Mouse (Mus musculus) left cerebral cortex, adult 6 months (tissue): ENCODE measurements around the gene 2210418O10Rik. TPM values are rescaled to one million over a fixed set of nuclear protein-coding genes. Genes with fewer than 3 reads are reported as not detected.

ENCODE experiments used
- long read RNA-seq, 2 experiments: library from polyadenylated mRNA; unstranded; transcript quantifications; one replicate each; pipeline ENCODE4 v2.0.0; 2019 to 2020
- polyA plus RNA-seq: library from polyadenylated mRNA; unstranded; fragments of <200 nt; fragmentation: Nextera tagmentation; gene quantifications from 2 replicates; pipeline ENCODE4 v1.2.3, GENCODE M21; 2021

2210418O10Rik gene
- 5.1 and 6.3 TPM in 2 replicates for polyA plus RNA-seq
- long read RNA-seq, experiment 1, transcript 2210418O10Rik-201 (5 exons, 3,823 nt): major isoform, 8 of 44 reads
- long read RNA-seq, experiment 1, partial matches to known transcripts: 18 of 44 reads
- long read RNA-seq, experiment 1, other reads (novel, unspliced or antisense): 16 of 44 reads
- long read RNA-seq, experiment 2, partial matches to known transcripts: 3 of 14 reads
- long read RNA-seq, experiment 2, other reads (novel, unspliced or antisense): 9 of 14 reads

GRCm38 (mm10) chr2:176226269-176226668 is at the start of gene 2210418O10Rik:
Gene 2210418O10Rik (plus strand): TSS chr2:176226569.

Other genes starting within 250 kb of the 2210418O10Rik start
- gene Gm2004, start 76.7 kb upstream of the 2210418O10Rik start, polyA plus RNA-seq: 0.47 and 0.69 TPM in 2 replicates
- gene Gm11009, start 92.9 kb downstream of the 2210418O10Rik start, polyA plus RNA-seq: not detected in 2 replicates
- 12.6 and 18.1 TPM in 2 replicates for gene Gm14435, start 197.0 kb downstream of the 2210418O10Rik start, polyA plus RNA-seq